Mouse (Mus musculus) c-Kit-negative CD71-positive TER-119-positive erythroid progenitor cells, embryonic 14.5 days (primary cell): ENCODE results near the gene Mob1b.
A peak's percentile ranks its signal among the peaks of the same experiment; 100 is the strongest.
"Not testable (repeated sequence)": the region's sequence is repeated elsewhere in the genome, so short reads cannot be mapped to it uniquely, and the experiment has no call there.

Experiments used
- DNase-seq: peaks from one replicate; pipeline ENCODE4 v3.0.0-alpha.2; 2013; ENCODE audit warnings: low read depth, low spot score

The Mob1b gene

DNA sequence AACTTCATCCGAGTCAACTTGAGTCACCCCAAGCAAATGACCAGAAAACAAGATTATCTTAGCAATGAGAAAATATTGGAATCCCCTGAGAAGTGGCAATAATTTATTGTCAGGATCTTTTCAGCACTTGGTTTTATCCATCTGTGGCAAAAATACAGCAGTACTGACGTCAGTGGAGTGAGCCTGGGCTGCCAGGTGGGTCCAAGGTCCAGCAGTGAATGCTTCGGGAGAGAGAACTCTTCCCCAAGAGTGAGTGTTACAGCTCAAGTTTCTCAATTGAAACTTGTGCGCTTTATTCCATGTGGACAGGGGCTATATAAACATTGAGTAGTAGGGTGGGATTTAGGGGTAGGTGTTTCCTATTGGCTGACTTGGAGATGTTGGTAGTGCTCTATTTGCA is 18.6 kb upstream of the Mob1b start:
- DNase-seq = no peak

DNA sequence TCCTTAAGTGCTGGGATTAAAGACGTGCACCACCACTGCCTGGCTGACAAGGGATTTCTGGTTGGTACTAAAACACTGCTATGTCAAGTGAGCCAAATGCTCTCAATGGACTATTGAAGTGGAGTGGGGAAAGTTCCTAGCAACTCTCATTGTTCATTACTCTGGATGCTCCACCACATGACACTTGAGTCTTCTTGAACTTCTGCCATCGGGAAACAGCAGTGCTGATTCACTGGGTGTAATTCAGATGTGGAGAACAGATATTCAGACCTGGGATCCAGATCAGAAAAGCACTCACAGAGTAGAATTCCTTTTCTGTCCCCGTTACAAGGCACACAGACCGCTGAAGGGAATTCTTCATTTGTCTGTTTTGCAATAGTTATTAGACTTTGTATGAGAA is 17.1 kb upstream of the Mob1b start:
- DNase-seq = no peak

DNA sequence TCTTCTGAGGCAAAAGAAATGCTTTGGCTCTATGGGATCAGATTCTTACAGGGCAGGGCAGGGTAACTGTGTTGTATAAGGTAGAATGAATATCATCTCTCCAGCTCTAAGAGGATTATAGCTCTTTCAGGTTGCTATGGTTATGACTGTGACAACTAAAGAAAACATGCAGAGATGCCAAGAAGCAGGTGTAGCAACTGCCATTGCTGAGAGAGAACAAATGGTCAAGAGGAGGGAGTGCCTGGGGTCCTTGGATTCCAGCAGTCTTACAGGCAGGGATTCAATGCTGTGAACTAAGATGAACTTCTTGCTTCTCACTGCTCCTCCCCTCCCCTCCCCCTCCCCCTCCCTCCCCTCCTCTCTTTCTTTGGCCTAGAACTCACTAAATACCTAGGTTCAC is 9.5 kb upstream of the Mob1b start:
- DNase-seq = no peak

DNA sequence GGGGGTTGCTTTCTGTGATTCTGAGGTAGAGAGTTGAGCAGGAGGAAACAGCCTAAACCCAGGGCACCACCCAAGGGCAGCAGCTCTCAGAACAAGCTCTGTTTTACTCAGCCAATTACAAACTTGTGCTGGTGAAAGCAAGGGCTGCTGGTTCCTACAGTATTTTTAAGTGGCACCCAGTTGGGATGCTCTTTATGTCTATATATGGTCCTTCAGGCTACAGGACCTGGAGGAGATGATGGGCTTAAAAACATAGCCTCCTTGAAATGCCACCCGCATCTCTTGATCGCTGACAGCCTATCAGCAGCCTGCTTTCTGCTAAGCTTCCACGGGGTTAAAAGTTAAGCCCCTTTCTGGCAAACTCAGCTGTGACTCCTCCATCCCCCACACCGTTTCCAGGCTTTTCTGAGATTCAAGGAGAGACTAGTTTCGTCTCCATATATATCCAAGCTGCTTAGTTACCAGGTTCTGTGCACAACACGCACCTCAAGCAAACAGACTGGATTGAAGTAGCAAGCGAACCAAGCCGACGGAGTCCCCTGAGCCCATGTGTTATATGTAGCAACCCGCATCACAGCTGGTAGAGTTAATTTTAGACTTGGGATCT is 8.9 kb upstream of the Mob1b start:
- no peak for DNase-seq

DNA sequence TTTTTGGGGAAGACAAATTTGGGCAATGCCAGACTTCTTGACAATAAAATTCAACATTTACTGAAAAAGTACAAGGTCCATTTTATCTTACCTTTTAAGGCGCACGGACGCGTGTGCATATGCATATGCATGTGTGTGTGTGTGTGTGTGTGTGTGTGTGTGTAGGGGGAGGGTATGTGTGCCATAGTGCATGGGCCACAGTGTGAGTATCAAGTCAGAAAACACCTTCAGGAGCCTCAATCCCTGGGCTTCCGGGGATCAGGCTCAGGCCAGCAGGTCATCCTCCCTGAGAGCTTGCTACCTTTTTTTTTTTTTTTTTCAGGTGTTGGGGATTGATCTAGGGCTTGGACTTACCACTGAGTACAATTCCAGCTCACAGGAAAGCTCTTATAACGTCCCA is 8.3 kb upstream of the Mob1b start:
- no peak for DNase-seq

DNA sequence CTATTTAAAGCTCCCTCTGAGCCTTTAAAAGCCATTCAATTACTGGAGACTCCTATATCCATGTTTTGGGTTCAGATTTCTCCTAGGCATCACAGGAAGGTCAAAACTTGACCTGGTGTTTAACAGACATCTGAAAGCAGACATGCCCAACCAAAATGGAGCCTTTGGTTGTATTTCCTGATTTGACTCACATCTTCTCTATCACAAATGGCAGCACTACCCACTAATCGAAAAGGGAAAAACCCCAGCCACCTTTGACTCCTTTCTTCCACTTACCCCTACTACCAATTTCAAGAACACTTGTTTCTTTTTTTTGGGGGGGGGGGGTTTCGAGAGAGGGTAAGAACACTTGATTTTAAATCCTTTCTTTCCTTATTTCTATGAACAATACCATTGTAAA is 3.7 kb upstream of the Mob1b start:
- DNase-seq = no peak

DNA sequence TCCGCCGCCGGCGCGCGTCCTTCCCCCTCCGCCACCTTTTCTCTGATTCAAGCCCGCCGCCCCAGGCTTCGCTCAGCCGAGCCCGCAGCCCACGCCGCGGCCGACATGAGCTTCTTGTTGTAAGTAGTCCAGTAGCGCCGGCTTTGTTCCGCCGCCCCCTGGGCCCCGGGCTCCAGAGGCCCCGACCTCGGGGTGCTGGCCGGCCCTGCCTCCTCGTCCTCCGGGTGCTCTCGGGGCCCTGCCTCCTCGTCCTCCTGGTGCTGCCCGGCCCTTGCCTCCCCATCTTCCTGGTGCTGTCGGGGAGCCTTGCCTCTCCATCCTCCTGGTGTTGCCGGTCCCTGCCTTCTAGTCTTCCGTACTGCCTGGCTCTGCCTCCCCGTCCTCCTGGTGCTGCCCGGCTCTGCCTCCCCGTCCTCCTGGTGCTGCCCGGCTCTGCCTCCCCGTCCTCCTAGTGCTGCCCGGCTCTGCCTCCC is 384 bp downstream of the Mob1b start:
- no peak for DNase-seq

DNA sequence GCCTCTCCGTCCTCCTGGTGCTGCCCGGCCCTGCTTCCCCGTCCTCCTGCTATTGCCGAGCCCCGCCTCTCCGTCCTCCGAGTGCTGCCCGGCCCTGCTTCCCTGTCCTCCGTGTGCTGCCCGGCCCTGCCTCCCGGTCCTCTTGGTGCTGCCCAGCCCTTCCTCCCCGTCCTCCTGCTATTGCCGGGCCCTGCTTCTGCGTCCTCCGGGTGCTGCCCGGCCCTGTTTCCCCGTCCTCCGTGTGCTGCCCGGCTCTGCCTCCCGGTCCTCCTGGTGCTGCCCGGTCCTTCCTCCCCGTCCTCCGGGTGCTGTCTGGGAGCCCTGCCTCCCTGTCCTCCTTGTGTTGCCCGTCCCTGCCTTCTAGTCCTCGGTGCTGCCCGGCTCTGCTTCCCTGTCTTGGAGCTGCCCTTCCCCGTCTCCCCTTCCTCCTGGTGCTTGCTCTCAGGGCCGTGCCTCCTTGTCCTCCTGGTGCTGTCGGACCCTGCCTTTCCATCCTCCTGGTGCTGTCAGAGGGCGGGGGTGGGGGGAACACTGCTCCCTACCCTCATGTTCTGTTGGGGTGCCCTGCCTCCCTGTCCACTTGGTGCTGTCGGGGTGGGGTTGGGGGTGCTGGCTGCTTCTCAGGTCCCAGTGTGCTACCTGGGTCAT is 1.0 kb downstream of the Mob1b start:
- DNase-seq = no peak

DNA sequence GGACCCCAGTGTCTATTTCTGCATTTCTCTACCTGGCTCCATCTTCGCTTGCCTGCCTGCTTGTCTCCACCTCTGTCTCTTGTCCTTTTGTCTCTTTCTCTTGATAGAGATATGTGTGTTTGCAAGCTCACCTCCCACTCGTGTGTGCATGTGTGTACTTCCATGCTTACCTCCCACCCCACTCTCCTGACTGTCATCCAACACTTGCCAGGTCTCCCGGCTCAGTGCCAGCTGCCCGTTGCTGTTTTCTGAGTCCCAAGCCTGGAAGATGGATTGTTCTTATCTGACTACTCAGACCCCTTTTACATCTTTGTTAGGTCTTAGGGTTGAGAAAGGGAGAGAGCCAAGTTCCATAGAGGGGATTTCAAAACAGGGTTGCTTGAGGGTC is 1.6 kb downstream of the Mob1b start:
- DNase-seq = no peak

DNA sequence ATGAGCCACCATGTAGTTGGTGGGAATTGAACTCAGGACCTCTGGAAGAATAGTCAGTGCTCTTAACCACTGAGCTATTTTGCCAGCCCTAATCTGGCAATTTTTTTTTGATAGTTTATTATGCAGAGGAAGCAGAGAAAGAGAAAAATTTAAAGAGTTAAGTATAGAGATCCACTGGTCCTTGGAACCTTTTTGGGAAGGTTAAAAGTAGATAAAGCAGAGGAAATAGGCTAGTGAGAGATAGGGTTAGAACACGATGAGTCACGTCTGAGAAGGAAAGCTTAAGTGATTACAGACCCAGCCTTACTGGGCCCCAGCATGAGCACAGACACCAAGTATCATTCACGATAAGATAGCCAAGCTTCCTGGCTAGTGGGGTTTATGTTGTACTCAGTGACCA is 3.4 kb downstream of the Mob1b start:
- DNase-seq = peak; percentile 68

DNA sequence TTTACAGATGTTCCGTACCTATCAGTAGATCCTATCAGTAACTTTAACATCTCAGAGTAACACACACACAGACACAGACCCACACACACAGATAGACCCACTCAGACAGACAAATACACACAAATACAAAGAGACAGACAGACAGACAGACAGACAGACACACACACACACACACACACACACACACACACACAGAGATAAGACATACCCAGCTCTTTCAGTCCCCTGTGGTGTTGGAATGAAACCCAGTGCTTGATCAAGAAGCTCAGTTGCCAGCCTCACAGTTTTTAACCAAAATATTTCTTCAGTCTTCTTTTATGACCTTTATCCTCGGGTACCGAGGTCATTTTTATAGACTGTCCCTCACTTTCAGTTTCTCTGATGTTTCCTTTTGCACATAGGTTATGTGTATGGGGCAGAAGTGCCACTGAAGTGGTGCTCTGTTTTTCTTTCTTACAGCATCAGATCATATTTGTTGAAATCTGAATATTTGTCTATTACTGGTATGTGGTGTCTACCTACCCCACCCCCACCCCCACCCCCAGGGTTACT is 7.0 kb downstream of the Mob1b start:
- DNase-seq = no peak

DNA sequence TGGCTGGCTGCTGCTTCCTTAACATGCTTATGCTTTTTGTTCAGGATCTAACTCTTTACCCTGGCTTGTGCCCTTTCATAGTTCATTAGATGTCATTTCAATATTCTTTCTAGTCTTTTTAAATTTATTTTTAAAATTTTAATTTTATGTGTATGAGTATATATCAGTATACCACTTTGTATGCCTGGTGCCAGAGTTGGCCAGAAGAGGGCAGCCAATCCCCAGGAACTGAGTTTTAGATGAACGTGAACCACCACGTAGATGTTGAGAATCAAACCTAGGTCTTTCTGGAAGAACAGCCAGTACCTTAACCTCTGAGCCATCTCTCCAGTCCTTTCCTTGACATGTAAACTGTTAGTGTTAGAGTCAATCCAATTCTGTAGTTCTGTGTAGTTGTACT is 14.1 kb downstream of the Mob1b start:
- DNase-seq = no peak

DNA sequence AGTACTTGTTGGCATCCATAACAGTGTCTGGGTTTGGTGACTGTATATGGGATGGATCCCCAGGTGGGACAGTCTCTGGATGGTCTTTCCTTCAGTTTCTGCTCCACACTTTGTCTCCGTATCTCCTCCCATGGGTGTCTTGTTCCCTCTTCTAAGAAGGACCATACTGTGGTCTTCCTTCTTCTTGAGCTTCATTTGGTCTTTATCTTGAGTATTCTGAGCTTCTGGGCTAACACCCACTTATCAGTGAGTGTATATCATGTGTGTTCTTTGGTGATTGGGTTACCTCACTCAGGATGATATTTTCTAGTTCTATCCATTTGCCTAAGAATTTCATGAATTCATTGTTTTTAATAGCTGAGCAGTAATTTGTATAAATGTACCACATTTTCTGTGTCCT is 20.4 kb downstream of the Mob1b start:
- not testable (repeated sequence) for DNase-seq

DNA sequence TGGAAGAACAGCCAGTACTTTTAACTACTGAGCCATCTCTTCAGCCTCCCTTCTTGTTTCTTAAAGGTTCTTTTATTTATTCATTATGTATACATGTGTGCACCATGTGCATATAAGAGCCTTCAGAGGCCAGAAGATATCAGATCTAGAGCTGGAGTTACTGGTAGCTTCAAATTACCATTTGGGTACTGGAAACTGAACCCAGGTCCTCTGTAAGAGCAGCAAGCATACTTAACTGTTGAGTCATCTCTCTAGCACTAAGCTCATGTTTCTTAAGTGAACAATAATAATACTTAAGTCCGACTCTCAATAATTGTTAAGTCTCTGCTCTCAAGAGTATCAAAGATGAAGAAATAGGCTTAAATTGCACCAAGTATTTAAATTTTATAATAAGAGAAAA is 27.1 kb downstream of the Mob1b start:
- no peak for DNase-seq

DNA sequence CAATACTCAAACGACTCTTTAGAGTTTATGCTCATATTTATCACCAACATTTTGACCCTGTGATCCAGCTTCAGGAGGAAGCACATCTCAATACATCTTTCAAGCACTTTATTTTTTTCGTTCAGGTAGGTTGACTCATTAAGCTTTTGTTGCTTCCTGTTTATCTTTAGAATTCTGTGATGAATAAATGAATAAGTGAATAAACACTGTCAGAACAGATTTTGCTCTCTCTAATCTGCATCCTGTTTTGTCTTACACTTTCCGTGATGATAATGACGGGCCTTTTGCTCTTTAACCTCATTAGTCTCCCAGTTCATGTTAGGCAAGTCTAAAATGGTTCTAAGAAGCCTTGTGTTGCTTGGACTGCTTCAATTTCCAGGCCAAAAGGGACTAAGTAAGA is 32.5 kb downstream of the Mob1b start:
- no peak for DNase-seq

DNA sequence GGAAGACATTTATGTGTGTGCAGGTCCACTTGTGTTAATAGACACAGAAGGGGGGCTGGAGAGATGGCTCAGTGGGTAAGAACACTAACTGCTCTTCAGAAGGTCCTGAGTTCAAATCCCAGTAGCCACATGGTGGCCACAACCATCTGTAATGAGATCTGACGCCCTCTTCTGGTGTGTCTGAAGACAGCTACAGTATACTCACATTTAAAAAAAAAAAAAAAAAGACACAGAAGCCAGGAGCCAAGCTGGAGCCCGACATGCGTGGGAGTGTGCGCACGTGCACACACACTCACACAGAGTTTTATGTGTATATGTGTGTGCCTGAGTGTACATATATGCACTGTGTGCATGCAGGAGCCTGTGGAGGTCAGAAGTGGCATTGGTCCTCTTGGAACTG is 42.0 kb downstream of the Mob1b start:
- DNase-seq = no peak

DNA sequence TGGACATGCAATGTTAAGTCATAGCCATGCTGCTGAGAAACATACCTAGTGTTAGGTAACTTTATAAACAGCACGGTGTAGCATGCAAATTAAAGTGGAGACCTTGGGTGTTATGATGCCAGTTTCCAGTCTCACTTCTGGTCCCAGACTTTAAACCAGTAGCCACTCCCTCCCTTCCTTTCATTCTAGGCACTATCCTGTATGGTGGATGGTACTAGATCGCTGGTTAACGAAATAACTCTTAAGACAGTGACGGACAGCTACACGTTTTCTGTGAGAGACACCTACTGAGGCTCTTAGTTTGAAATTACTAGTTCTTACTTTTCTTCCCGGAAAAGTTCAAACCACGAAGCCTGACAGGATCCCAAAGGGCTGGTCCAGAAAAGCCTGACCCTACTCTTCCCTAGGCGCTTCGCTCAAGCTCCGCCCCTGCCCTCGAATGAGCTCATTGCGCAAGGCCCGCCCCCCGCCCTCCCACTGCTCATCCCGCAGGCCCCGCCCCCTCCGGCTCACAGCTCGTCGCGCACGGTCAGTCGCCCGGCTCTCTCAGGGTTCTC is 43.9 kb downstream of the Mob1b start:
- DNase-seq = no peak

DNA sequence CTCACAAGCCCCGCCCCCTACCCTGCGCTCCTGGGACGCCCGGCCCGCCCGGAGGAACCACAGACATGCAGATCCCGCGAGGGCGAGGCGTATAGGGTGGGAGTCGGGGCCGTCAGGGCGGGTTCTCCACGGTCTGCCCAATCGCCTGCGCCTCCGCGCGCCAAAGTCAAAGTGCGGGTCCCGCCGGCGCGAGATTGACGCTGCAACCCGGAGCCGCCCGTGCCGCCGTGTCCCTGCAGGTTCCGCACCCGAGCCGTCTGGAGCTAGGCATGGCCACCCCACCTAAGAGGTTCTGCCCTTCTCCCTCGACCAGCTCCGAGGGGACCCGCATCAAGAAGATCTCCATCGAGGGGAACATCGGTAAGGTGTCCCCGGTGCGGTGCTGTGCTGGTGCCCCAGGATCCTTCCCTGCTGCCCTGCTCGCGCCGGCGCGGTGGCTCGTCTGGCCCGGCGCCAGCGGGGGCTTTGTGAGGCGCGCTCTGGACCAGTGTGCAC is 44.4 kb downstream of the Mob1b start, which contains the start of gene Dck:
Dck (plus strand) TSS at position 10 of the 495 bp plus-strand sequence.
- DNase-seq = peak; percentile 99

DNA sequence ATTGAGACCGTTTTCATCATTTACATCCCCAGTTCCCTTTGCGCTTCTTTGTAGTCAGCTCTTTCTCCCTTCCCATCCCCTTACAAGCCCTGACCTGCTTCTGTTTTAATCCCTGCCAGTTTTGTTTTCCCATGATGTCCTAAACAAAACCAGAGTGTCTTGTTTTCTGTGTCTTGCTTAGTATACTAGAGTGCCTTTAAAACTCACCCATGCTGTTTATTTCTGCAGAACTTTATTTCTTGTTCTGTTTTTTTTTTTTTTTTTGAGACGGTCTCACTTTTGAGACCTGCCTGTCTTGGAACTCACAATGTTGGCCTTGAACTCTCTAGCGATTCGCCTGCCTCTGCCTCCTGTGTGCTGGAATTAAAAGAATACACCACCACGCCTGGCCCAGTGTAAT is 44.9 kb downstream of the Mob1b start:
- DNase-seq = no peak

DNA sequence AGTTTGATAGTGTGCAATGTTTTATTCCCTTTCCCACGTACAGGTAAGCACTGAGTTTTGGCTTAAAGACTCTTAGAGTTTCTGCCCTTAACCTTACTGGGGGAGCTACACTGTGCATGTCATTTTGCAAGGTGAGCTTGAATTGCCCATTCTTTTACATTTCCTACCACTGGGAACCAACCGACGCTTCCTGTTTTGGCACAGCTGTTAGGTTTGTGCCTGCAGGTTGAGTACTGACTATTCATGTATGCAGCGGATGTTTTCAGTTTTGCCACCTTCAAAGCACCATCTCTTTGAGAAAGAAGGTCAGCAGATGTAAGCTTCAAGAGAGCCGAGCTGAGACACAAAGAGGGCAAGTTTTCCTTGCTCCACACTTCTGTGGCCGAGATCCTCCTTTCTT is 45.5 kb downstream of the Mob1b start:
- DNase-seq = peak; percentile 24

DNA sequence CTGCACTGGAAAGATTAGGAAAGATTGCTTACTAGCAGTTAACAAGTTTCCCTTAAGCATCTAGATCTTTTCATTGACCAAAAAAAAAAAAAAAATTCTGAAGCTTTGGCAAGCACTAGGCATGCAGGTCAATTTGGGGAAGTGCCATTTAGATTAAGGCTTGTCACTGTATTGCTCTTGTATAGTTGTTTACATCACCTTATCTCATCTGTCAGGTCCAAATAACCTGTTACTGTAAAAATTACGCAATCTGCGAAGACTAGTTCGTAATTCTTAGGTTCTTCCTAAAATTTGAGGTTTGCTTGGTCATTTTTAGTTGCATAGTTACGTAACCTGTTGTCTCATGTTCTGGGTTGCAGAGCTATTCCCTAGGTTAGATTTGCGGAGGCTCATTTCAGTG is 46.2 kb downstream of the Mob1b start:
- peak; percentile 36 for DNase-seq

DNA sequence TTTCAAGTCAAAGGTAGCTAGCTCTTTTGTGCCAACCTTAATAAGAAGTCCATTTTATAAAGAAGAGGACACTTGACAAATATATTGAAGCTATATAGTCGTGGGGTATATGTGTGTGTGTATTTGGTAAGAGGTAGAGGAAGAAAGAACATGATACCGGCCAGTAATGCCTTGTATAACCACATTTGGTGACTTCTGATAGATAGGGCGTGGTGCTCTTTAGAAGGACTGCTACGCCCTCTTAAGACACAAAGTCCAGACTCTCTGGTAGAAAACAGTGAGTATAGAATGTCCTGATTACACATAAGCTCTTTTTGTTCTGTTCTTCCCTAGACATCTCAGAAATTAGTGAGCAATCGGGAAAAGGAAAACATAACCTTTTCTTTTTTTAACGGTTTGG is 47.5 kb downstream of the Mob1b start:
- DNase-seq = peak; percentile 60
